Mouse (Mus musculus): Measurements from ENCODE around the gene Gm10277. TPM values are rescaled to one million over a fixed set of nuclear protein-coding genes. Genes with fewer than 3 reads are reported as not detected.
A peak's percentile ranks its signal among the peaks of the same experiment; 100 is the strongest.

Gene Gm10277
- polyA plus RNA-seq (2015; fragmentation: Nextera tagmentation; extraction: Ambion mirVana): 0.94 and 1.5 TPM in 2 replicates

GRCm38 (mm10) chr11:77787707-77788106 lies at the start of gene Gm10277:
Gene Gm10277, minus strand, starts transcription at chr11:77787747.
- Histone ChIP-seq H3K36me3 (no peaks in the 10 kb centered on the region), H3K4me1 (peaks cover 74% of the 10 kb centered on the region), H3K4me3 (no peak within 1 kb of the TSS), H3K27ac (peak within 1 kb of the TSS; percentile 92), H3K9me3 (no peaks in the 10 kb centered on the region), H3K9ac (no peak within 1 kb of the TSS), H3K27me3 (no peaks in the 10 kb centered on the region), H3K4me2 (no peak within 1 kb of the TSS)
- 72% methylated on average over 5 of the region's 5 CpGs for WGBS
- no peak for ATAC-seq (ENCODE audit: borderline replicate concordance, extremely low read depth, low FRiP score, low TSS enrichment)

GRCm38 (mm10) chr11:77836751-77837150 lies 49.2 kb upstream of the Gm10277 start:
- H3K4me3 ChIP-seq: no peak overlapping the region
- no peaks in the 10 kb centered on the region for H3K4me1 ChIP-seq
- 0 out of 2 replicates have a peak overlapping the region, but pooled peaks have one; percentile 1 for H3K27ac ChIP-seq
- H3K4me2 ChIP-seq: no peak overlapping the region
- H3K27me3 ChIP-seq: no peaks in the 10 kb centered on the region
- ATAC-seq (ENCODE audit: borderline replicate concordance, extremely low read depth, low FRiP score, low TSS enrichment): no peak
- H3K36me3 ChIP-seq: peaks cover 45% of the 10 kb centered on the region
- no peak overlapping the region for H3K9ac ChIP-seq
- H3K9me3 ChIP-seq: no peaks in the 10 kb centered on the region
- 72% methylated on average over 4 of the region's 4 CpGs for WGBS

GRCm38 (mm10) chr11:77836290-77836689 lies 48.7 kb upstream of the Gm10277 start:
- H3K4me3 ChIP-seq: no peak overlapping the region
- ATAC-seq (ENCODE audit: borderline replicate concordance, extremely low read depth, low FRiP score, low TSS enrichment): no peak
- H3K4me1 ChIP-seq: no peaks in the 10 kb centered on the region
- no peaks in the 10 kb centered on the region for H3K27me3 ChIP-seq
- H3K4me2 ChIP-seq: no peak overlapping the region
- WGBS: 78% methylated on average over 5 of the region's 5 CpGs
- H3K9ac ChIP-seq: no peak overlapping the region
- H3K9me3 ChIP-seq: no peaks in the 10 kb centered on the region
- peaks cover 41% of the 10 kb centered on the region for H3K36me3 ChIP-seq
- H3K27ac ChIP-seq: peak overlapping the region; percentile 1; the same call in 1 of the 2 replicates

GRCm38 (mm10) chr11:77835109-77835508 lies 47.6 kb upstream of the Gm10277 start:
- no peaks in the 10 kb centered on the region for H3K9me3 ChIP-seq
- peaks cover 42% of the 10 kb centered on the region for H3K36me3 ChIP-seq
- H3K4me3 ChIP-seq: no peak overlapping the region
- 71% methylated on average over 3 of the region's 3 CpGs for WGBS
- no peak overlapping the region for H3K4me2 ChIP-seq
- H3K4me1 ChIP-seq: no peaks in the 10 kb centered on the region
- H3K27me3 ChIP-seq: no peaks in the 10 kb centered on the region
- no peak overlapping the region for H3K27ac ChIP-seq
- ATAC-seq (ENCODE audit: borderline replicate concordance, extremely low read depth, low FRiP score, low TSS enrichment): no peak
- no peak overlapping the region for H3K9ac ChIP-seq

GRCm38 (mm10) chr11:77832541-77832940 lies 45.0 kb upstream of the Gm10277 start:
- Histone ChIP-seq H3K9ac (no peak overlapping the region), H3K36me3 (peaks cover 51% of the 10 kb centered on the region), H3K27me3 (no peaks in the 10 kb centered on the region), H3K9me3 (no peaks in the 10 kb centered on the region), H3K4me1 (no peaks in the 10 kb centered on the region), H3K4me3 (no peak overlapping the region), H3K27ac (no peak overlapping the region), H3K4me2 (no peak overlapping the region)
- WGBS: 81% methylated on average over 4 of the region's 4 CpGs
- ATAC-seq (ENCODE audit: borderline replicate concordance, extremely low read depth, low FRiP score, low TSS enrichment): no peak

- WGBS: 55% methylated on average over 7 of the region's 7 CpGs
- no peak for ATAC-seq (ENCODE audit: borderline replicate concordance, extremely low read depth, low FRiP score, low TSS enrichment)
These were observed 43.3 kb upstream of the Gm10277 start for GRCm38 (mm10) chr11:77830875-77831274.

GRCm38 (mm10) chr11:77829043-77829841 lies 41.7 kb upstream of the Gm10277 start:
- Histone ChIP-seq H3K4me2 (no peak overlapping the region), H3K9me3 (no peaks in the 10 kb centered on the region), H3K36me3 (peaks cover 41% of the 10 kb centered on the region), H3K27ac (no peak overlapping the region), H3K27me3 (no peaks in the 10 kb centered on the region), H3K9ac (no peak overlapping the region), H3K4me3 (no peak overlapping the region), H3K4me1 (peaks cover 6% of the 10 kb centered on the region)
- WGBS: 80% methylated on average over 23 of the region's 23 CpGs
- ATAC-seq (ENCODE audit: borderline replicate concordance, extremely low read depth, low FRiP score, low TSS enrichment): no peak

More at GRCm38 (mm10) chr11:77830875-77831274, 43.3 kb upstream of the Gm10277 start:
- no peak overlapping the region for H3K4me3 ChIP-seq
- no peaks in the 10 kb centered on the region for H3K27me3 ChIP-seq
- no peak overlapping the region for H3K27ac ChIP-seq
- H3K4me1 ChIP-seq: peaks cover 6% of the 10 kb centered on the region
- no peak overlapping the region for H3K4me2 ChIP-seq
- no peak overlapping the region for H3K9ac ChIP-seq
- H3K9me3 ChIP-seq: no peaks in the 10 kb centered on the region
- H3K36me3 ChIP-seq: peaks cover 50% of the 10 kb centered on the region

- Histone ChIP-seq H3K27ac (no peak overlapping the region), H3K9me3 (no peaks in the 10 kb centered on the region), H3K27me3 (no peaks in the 10 kb centered on the region), H3K4me2 (no peak overlapping the region), H3K9ac (no peak overlapping the region), H3K4me3 (no peak overlapping the region), H3K36me3 (peaks cover 48% of the 10 kb centered on the region), H3K4me1 (peaks cover 6% of the 10 kb centered on the region)
- 78% methylated on average over 5 of the region's 5 CpGs for WGBS
- ATAC-seq (ENCODE audit: borderline replicate concordance, extremely low read depth, low FRiP score, low TSS enrichment): no peak
These were observed 40.6 kb upstream of the Gm10277 start for GRCm38 (mm10) chr11:77828163-77828562.

GRCm38 (mm10) chr11:77827241-77827995 lies 39.9 kb upstream of the Gm10277 start:
- ATAC-seq (ENCODE audit: borderline replicate concordance, extremely low read depth, low FRiP score, low TSS enrichment): no peak
- Histone ChIP-seq H3K27me3 (no peaks in the 10 kb centered on the region), H3K4me2 (no peak overlapping the region), H3K36me3 (peaks cover 44% of the 10 kb centered on the region), H3K4me3 (no peak overlapping the region), H3K27ac (no peak overlapping the region), H3K4me1 (peaks cover 6% of the 10 kb centered on the region), H3K9me3 (no peaks in the 10 kb centered on the region), H3K9ac (no peak overlapping the region)
- 56% methylated on average over 18 of the region's 18 CpGs for WGBS

- no peak overlapping the region for H3K4me3 ChIP-seq
- H3K9ac ChIP-seq: no peak overlapping the region
- WGBS: 26% methylated on average over 3 of the region's 3 CpGs
- no peaks in the 10 kb centered on the region for H3K27me3 ChIP-seq
- peaks cover 44% of the 10 kb centered on the region for H3K36me3 ChIP-seq
- H3K4me1 ChIP-seq: peaks cover 6% of the 10 kb centered on the region
- no peaks in the 10 kb centered on the region for H3K9me3 ChIP-seq
- H3K27ac ChIP-seq: no peak overlapping the region
- H3K4me2 ChIP-seq: no peak overlapping the region
- ATAC-seq (ENCODE audit: borderline replicate concordance, extremely low read depth, low FRiP score, low TSS enrichment): no peak
These were observed 38.8 kb upstream of the Gm10277 start for GRCm38 (mm10) chr11:77826311-77826710.

GRCm38 (mm10) chr11:77825853-77826252 lies 38.3 kb upstream of the Gm10277 start:
- no peak overlapping the region for H3K4me3 ChIP-seq
- 4% methylated on average over 5 of the region's 5 CpGs for WGBS
- no peak overlapping the region for H3K27ac ChIP-seq
- ATAC-seq (ENCODE audit: borderline replicate concordance, extremely low read depth, low FRiP score, low TSS enrichment): no peak
- no peaks in the 10 kb centered on the region for H3K9me3 ChIP-seq
- peaks cover 6% of the 10 kb centered on the region for H3K4me1 ChIP-seq
- peaks cover 46% of the 10 kb centered on the region for H3K36me3 ChIP-seq
- H3K27me3 ChIP-seq: no peaks in the 10 kb centered on the region
- H3K4me2 ChIP-seq: no peak overlapping the region
- no peak overlapping the region for H3K9ac ChIP-seq

GRCm38 (mm10) chr11:77822781-77823180 lies 35.2 kb upstream of the Gm10277 start:
- H3K9me3 ChIP-seq: no peaks in the 10 kb centered on the region
- no peak overlapping the region for H3K27ac ChIP-seq
- 21% methylated on average over 7 of the region's 7 CpGs for WGBS
- no peak for ATAC-seq (ENCODE audit: borderline replicate concordance, extremely low read depth, low FRiP score, low TSS enrichment)
- no peak overlapping the region for H3K4me2 ChIP-seq
- H3K4me1 ChIP-seq: peaks cover 6% of the 10 kb centered on the region
- H3K36me3 ChIP-seq: peaks cover 35% of the 10 kb centered on the region
- no peak overlapping the region for H3K9ac ChIP-seq
- no peak overlapping the region for H3K4me3 ChIP-seq
- H3K27me3 ChIP-seq: no peaks in the 10 kb centered on the region

Measured in lung, embryonic 15.5 days (tissue).